Mouse (Mus musculus) ES-E14 (cell line): ENCODE measurements around the gene Rhd. TPM values are rescaled to one million over a fixed set of nuclear protein-coding genes. Genes with fewer than 3 reads are reported as not detected.
"Not testable (repeated sequence)": the region's sequence is repeated elsewhere in the genome, so short reads cannot be mapped to it uniquely, and the experiment has no call there.

ENCODE experiments used
- DNase-seq: peaks from one replicate; pipeline ENCODE4 v3.0.0-alpha.2; 2013; ENCODE audit warnings: low read depth, low spot score
- H3K27ac ChIP-seq: 2 replicates; pipeline ENCODE4 v1.5.1; 2012; ENCODE audit warnings: low read depth, mild to moderate bottlenecking, low read length, moderate library complexity, mixed read lengths; ENCODE audit not compliant: poor library complexity, insufficient read depth, severe bottlenecking
- H3K36me3 ChIP-seq: 2 replicates; pipeline ENCODE4 v1.6.1; 2012; ENCODE audit warnings: mild to moderate bottlenecking, low read length, moderate library complexity, mixed read lengths; ENCODE audit not compliant: control insufficient read depth, poor library complexity, insufficient read depth, severe bottlenecking
- H3K4me1 ChIP-seq, 2 experiments: fragments of 150-350 bp in 1 of 2; sonication (generic) in 1 of 2; 2 replicates each; pipeline ENCODE4 v1.6.1; 2012; ENCODE audit warnings: low read length in 2 of 2, mild to moderate bottlenecking in 1 of 2, mixed read lengths in 1 of 2; ENCODE audit not compliant: control insufficient read depth in 2 of 2, insufficient read depth in 2 of 2, poor library complexity in 1 of 2
- H3K4me3 ChIP-seq, 2 experiments: fragments of 150-350 bp in 1 of 2; sonication (generic) in 1 of 2; 2 replicates each; pipeline ENCODE4 v1.5.1; 2012; ENCODE audit warnings: low read length in 2 of 2, low read depth in 1 of 2, mild to moderate bottlenecking in 1 of 2, mixed read lengths in 1 of 2; ENCODE audit not compliant: insufficient read depth in 1 of 2, poor library complexity in 1 of 2, severe bottlenecking in 1 of 2
- H3K9ac ChIP-seq: 2 replicates; pipeline ENCODE4 v1.6.1; 2012; ENCODE audit warnings: low read depth, mild to moderate bottlenecking, low read length, mixed read lengths; ENCODE audit not compliant: poor library complexity, insufficient read depth, severe bottlenecking
- H3K9me3 ChIP-seq: fragments of 150-350 bp; sonication (generic); 2 replicates; pipeline ENCODE4 v1.6.1; 2012; ENCODE audit warnings: low read depth, mild to moderate bottlenecking, low read length; ENCODE audit not compliant: control insufficient read depth, insufficient read depth
- CHD2 ChIP-seq: IDR thresholded peaks from 2 replicates; pipeline ENCODE4 v1.6.1; 2014; ENCODE audit warnings: mild to moderate bottlenecking, low read depth, low read length, inconsistent platforms
- HCFC1 ChIP-seq: IDR thresholded peaks from 2 replicates; pipeline ENCODE4 v1.6.1; 2012; ENCODE audit warnings: low read length, inconsistent platforms, borderline replicate concordance; ENCODE audit not compliant: insufficient read depth
- MAFK ChIP-seq: IDR thresholded peaks from 2 replicates; pipeline ENCODE4 v1.6.1; 2014; ENCODE audit warnings: mild to moderate bottlenecking, low read depth, low read length, inconsistent platforms; ENCODE audit not compliant: insufficient read depth
- ZC3H11A ChIP-seq: IDR thresholded peaks from 2 replicates; pipeline ENCODE4 v1.6.1; 2012; ENCODE audit warnings: low read depth, mild to moderate bottlenecking, inconsistent platforms, low read length, borderline replicate concordance
- ZNF384 ChIP-seq: IDR thresholded peaks from 2 replicates; pipeline ENCODE4 v1.6.1; 2012; ENCODE audit warnings: low read depth, low read length, inconsistent platforms
- in situ Hi-C, 2 experiments: fragments of 600-800 bp; cut with MboI; formaldehyde crosslinking; loops; one replicate each; pipeline ENCODE4 v1.15.1; 2025; ENCODE audit warnings: low sequenced_read_pairs in 2 of 2, inconsistent platforms in 1 of 2; ENCODE audit not compliant: unreplicated experiment in 2 of 2
- total RNA-seq: library from RNA; depleted of rRNA; stranded (reverse); fragments of 300-350 nt; gene quantifications from 2 replicates; pipeline ENCODE4 v1.2.3, GENCODE M21; 2012

Rhd gene
- total RNA-seq, 1 experiment = 12.4 TPM

DNA sequence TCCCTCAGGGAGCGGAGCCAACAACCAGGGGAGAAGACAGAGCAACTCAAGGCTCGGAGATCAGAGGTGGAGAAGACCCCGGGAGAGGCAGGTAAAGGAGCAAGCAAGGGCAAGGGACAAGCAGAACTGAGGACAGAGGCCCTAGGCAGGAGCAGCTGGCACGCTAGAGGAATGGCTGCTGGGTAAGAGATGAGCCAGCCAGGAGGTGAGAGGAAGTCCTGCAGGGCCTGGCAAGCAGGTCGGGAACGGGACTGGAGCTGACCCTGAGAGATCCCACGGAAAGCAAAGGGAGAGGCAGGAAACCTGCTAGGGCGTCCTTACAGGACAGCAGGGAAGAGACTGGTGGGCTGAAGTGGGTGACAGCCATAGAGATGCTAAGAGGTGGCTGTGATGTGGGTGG, 36.8 kb downstream of the Rhd start:
- in situ Hi-C loops = no loop called here
- no peak for DNase-seq
- 0 out of 4 replicates have a peak, but pooled peaks cover 0 to 3% of the 10 kb centered on the region in 2 experiments for H3K4me1 ChIP-seq
- H3K36me3 ChIP-seq = peaks cover 52% of the 10 kb centered on the region
- H3K27ac ChIP-seq = no peak overlapping the region
- no peak overlapping the region; the same call in 1 of the 2 replicates for H3K9ac ChIP-seq
- TF ChIP-seq CHD2 = no peak
- no peaks in the 10 kb centered on the region for H3K9me3 ChIP-seq
- H3K4me3 ChIP-seq = no peak overlapping the region

DNA sequence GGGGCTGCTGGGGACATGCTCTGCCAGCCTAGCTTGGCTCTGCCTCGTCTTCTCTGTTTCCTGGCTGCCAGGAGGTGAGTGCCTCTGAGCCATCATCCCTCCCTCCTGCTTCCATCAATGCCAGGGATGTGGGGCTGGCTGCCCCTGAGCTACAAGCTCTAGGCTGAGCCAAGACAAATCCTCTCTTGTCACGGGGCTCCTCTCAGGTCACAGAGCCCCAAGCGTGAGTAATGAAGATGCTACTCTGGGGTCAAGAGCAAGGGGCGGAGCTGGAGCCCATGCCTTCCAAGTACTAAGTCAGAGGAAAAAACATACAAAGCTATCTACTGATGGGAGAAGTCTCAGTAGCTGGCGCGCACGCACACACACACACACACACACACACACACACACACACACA, 38.7 kb downstream of the Rhd start:
- no peak for DNase-seq
- Histone ChIP-seq H3K36me3 (peaks cover 54% of the 10 kb centered on the region), H3K4me3 (no peak overlapping the region), H3K9ac (no peak overlapping the region), H3K4me1 (0 out of 4 replicates have a peak, but pooled peaks cover 0 to 4% of the 10 kb centered on the region in 2 experiments), H3K27ac (no peak overlapping the region), H3K9me3 (no peaks in the 10 kb centered on the region)
- in situ Hi-C loops = no loop called here
- TF ChIP-seq HCFC1 (no peak), ZNF384 (no peak), CHD2 (no peak), MAFK (no peak), ZC3H11A (no peak)

DNA sequence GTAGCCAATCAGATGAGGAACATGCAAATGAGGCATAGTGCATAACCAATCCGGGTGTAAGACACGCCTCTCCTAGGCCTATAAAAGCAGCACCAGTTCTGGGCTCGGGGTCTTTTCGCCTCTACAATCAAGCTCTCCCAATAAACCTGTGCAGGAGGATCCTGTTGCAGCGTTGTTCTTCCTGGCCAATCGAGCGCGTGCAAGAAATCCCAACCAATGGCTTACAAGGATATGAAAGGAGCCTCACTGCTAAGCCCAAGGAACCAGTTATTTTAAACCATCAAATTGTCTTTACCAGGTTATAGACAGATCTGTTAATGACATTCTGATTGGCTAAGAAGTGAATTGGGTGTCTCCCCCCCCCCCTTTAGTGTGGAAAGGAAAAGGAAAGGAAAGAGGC, 47.1 kb downstream of the Rhd start:
- in situ Hi-C loops, H3K9me3 ChIP-seq, H3K4me3 ChIP-seq, H3K4me1 ChIP-seq, H3K27ac ChIP-seq, H3K9ac ChIP-seq, DNase-seq: not testable (repeated sequence)
- peaks cover 30% of the 10 kb centered on the region for H3K36me3 ChIP-seq

DNA sequence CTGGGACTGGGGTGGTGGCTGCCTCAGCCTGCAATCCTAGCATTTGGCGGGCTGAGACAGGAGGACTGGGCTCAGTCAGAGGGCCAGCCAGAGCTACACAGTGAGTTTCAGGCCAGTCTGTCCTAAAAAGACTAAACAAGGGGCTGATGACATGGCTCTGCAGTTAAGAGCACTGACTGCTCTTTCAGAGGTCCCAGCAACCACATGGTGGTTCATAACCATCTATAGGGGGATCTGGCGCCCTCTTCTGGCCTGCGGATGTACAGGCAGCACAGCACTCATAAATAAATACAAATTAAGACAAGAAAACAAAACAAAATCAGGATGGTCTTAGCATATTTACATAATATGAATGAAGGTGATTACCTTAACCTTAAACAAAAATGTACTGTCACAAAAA, 49.1 kb downstream of the Rhd start:
- no peak for TF ChIP-seq HCFC1
- no peak for TF ChIP-seq MAFK
- TF ChIP-seq ZNF384 = no peak
- no peak for TF ChIP-seq ZC3H11A
- no peak for TF ChIP-seq CHD2
- no peak for DNase-seq
- peaks cover 0 to 9% of the 10 kb centered on the region in 2 experiments; a peak in 2 of 4 replicates for H3K4me1 ChIP-seq
- in situ Hi-C loops = no loop called here
- H3K36me3 ChIP-seq = peaks cover 17% of the 10 kb centered on the region
- no peaks in the 10 kb centered on the region for H3K9me3 ChIP-seq
- peak overlapping the region; percentile 60; the same call in 1 of the 2 replicates for H3K9ac ChIP-seq
- peak overlapping the region in 1 of 2 experiments; percentile 85; a peak in 1 of 4 replicates for H3K4me3 ChIP-seq
- no peak overlapping the region; the same call in 1 of the 2 replicates for H3K27ac ChIP-seq

DNA sequence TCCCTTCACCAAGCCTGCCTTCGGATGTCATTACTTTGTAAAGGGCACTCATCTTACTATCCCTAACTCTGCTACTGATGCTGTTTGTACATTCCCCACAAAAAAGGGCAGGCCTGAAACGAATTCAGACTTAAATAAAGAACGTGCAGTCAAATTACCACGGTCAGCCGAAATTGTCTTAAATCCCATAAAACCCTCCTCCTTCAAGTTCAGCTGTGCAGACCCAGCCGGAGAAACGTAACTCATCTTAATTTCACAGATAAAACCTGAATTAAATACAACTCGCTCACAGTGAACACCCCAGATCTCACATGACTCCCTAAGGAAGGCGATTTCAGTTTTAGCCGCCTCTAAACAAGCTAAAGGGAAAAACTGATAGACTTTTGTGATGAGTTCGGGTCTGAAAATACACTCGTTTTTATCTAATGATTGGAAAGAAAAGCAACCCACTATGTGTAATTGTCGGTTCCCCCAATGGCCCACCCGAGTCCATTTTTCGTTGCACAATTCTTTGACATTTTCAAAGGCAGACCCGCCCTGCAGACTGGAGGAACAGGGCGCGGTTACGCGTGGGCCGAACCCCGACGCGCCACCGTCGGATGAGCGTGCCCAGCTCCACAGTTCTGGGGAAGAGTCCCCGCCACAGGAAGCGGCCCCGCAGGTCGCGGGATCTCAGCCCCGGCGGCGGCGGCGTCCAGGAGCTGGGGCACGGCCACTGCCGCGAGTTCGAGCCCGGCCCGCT, 50.0 kb downstream of the Rhd start:
- peak overlapping the region; percentile 92 for H3K9ac ChIP-seq
- H3K4me1 ChIP-seq = peaks cover 0 to 9% of the 10 kb centered on the region in 2 experiments; a peak in 1 of 4 replicates
- TF ChIP-seq ZC3H11A (no peak), CHD2 (no peak), ZNF384 (no peak), HCFC1 (no peak), MAFK (no peak)
- no peaks in the 10 kb centered on the region for H3K9me3 ChIP-seq
- peak overlapping the region; percentile 77 for H3K27ac ChIP-seq
- peaks cover 9% of the 10 kb centered on the region for H3K36me3 ChIP-seq
- in situ Hi-C loops = no loop called here
- peak overlapping the region; percentile 85 to 95 for H3K4me3 ChIP-seq
- DNase-seq = no peak
